Mouse (Mus musculus): ENCODE data around the gene Syt16.

- TF ChIP-seq CTCF (IDR thresholded peaks at IDR 0.05; ENCODE audit: control insufficient read depth, insufficient read depth, insufficient read length): no peak
- TF ChIP-seq FOSL1 (IDR thresholded peaks at IDR 0.05; ENCODE audit: insufficient read depth, low read length, poor library complexity, severe bottlenecking): no peak
- TF ChIP-seq USF1 (IDR thresholded peaks at IDR 0.05; ENCODE audit: low read depth): no peak
- TF ChIP-seq MYOD1 (IDR thresholded peaks at IDR 0.05; ENCODE audit: control insufficient read depth, insufficient read length, low read depth): no peak
- TF ChIP-seq MAX (IDR thresholded peaks at IDR 0.05): no peak
- TF ChIP-seq MYOG (IDR thresholded peaks at IDR 0.05; ENCODE audit: control insufficient read depth, extremely low read depth, insufficient read length): no peak
These were observed 222.4 kb downstream of the Syt16 start for GRCm38 (mm10) chr12:74219909-74220308.
